In the genomic region with DNA sequence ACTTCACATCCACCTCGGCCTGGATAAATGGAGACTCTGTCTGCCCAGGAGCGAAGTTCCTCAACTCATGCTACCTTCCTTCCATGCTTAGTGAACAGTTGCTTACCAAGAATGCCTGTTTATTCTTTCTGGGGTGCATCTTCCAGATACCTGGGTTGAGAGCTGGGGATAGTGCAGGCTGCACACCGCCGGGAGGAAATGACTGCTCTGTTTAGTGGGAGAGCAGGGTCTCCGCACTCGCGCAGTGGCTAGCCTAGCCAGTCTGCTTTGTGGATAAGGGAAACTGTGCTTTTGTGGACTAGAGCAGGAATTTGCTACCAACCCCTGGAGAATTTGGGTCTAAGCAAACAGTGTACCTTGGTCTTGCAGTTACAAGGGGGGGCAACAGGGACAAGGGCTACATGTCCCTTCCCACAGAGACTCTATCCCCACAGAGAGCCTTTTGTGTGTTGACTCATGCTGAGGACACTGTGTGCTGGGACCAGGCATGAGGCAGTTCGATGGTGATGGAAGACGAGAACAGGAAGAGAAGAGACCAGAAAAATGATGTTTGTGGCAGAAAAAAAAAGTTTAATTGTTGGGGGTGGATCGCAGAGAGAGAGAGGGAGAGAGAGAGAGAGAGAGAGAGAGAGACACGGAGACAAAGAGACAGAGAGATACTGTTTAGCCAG, we compare ENCODE assay signal across 13 mouse cellular contexts. TPM values are rescaled to one million over a fixed set of nuclear protein-coding genes. Genes with fewer than 3 reads are reported as not detected.
DNase-seq lines count a peak whose midpoint lies in the region; ATAC-seq and TF ChIP-seq lines count a peak whose summit lies in the region.
"Had no signal": no experiment of that assay in that cellular context is flagged by ENCODE, and none has a peak within 500 bp of the region (broad histone marks: within the 10 kb centered on the region; RNA-seq: fewer than 3 reads in every experiment).

No protein-coding gene starts in this region.

- 61% methylated on average over 11 of the region's 11 CpGs for WGBS in heart, embryonic 13.5 days
- WGBS in intestine, embryonic 14.5 days = 64% methylated on average over 11 of the region's 11 CpGs
- 32% methylated on average over 11 of the region's 11 CpGs for WGBS in small intestine, adult 2 months

- intact Hi-C loops in left cerebral cortex, postnatal 4 days (cut with DNase I) = no loop called here

- no peaks in the 10 kb centered on the region for H3K27me3 ChIP-seq in heart, embryonic 13.5 days (replicated peaks)
- H3K27me3 ChIP-seq in intestine, embryonic 14.5 days (replicated peaks; ENCODE audit: control insufficient read depth, insufficient read depth, low read length) = no peaks in the 10 kb centered on the region
- H3K27me3 ChIP-seq in small intestine, adult 2 months (ENCODE audit: control insufficient read depth, insufficient read depth, low read length) = no peaks in the 10 kb centered on the region
- H3K27me3 ChIP-seq: embryonic facial prominence, embryonic 13.5 days had no signal

- TF ChIP-seq POLR2A in small intestine, adult 2 months (IDR thresholded peaks at IDR 0.05; ENCODE audit: low read depth, low read length) = no peak

- no peak for DNase-seq in heart, adult 18-20 months
- DNase-seq in 416B (ENCODE audit: low read depth) = peak; percentile 62
- no peak for DNase-seq in intestine, embryonic 14.5 days (ENCODE audit: low spot score)
- DNase-seq in frontal cortex, postnatal 10 days (ENCODE audit: low spot score in 2 of 2) = no peak
- no peak for DNase-seq in left cerebral cortex, postnatal 4 days
- DNase-seq: cerebellum, adult 18-20 months; kidney, adult 9 months had no signal

- ATAC-seq in heart, embryonic 13.5 days (ENCODE audit: extremely low read depth, insufficient number of reproducible peaks, low FRiP score, low TSS enrichment) = no peak
- no peak for ATAC-seq in intestine, embryonic 14.5 days (replicated peaks; ENCODE audit: low FRiP score, low TSS enrichment, low read depth)
- no peak for ATAC-seq in erythroid progenitor cell, adult 5-6 weeks (replicated peaks; ENCODE audit: low FRiP score, poor library complexity, severe bottlenecking)
- ATAC-seq: midbrain, embryonic 16.5 days had no signal

- peaks cover 36% of the 10 kb centered on the region for H3K4me1 ChIP-seq in heart, embryonic 13.5 days
- peaks cover 11% of the 10 kb centered on the region for H3K4me1 ChIP-seq in intestine, embryonic 14.5 days (replicated peaks; ENCODE audit: control insufficient read depth, insufficient read depth, low read length)
- peaks cover 11% of the 10 kb centered on the region; the same call in 1 of the 2 replicates for H3K4me1 ChIP-seq in small intestine, adult 2 months (ENCODE audit: control insufficient read depth, insufficient read depth, insufficient read length, low read length)

- H3K4me3 ChIP-seq in heart, embryonic 13.5 days = no peak overlapping the region
- H3K4me3 ChIP-seq in intestine, embryonic 14.5 days (ENCODE audit: low read depth, low read length) = no peak overlapping the region
- H3K4me3 ChIP-seq in small intestine, adult 2 months (ENCODE audit: low read depth, low read length) = peak overlapping the region; percentile 67
- H3K4me3 ChIP-seq: embryonic facial prominence, embryonic 13.5 days had no signal

- no peak for TF ChIP-seq CTCF in small intestine, adult 2 months (IDR thresholded peaks at IDR 0.05; ENCODE audit: extremely low read depth, insufficient read length, insufficient replicate concordance, low read depth, low read length)

- H3K9ac ChIP-seq in heart, embryonic 13.5 days = no peak overlapping the region
- no peak overlapping the region for H3K9ac ChIP-seq in intestine, embryonic 14.5 days (ENCODE audit: low read length)
- H3K9ac ChIP-seq: embryonic facial prominence, embryonic 13.5 days had no signal

- 0 out of 2 replicates have a peak overlapping the region, but pooled peaks have one; percentile 41 for H3K27ac ChIP-seq in heart, embryonic 13.5 days (replicated peaks)
- no peak overlapping the region for H3K27ac ChIP-seq in intestine, embryonic 14.5 days (ENCODE audit: low read depth)
- H3K27ac ChIP-seq in small intestine, adult 2 months (ENCODE audit: insufficient read depth, low read depth, low read length) = peak overlapping the region; percentile 96
- H3K27ac ChIP-seq: embryonic facial prominence, embryonic 13.5 days had no signal

- H3K9me3 ChIP-seq in heart, embryonic 13.5 days = no peaks in the 10 kb centered on the region
- no peaks in the 10 kb centered on the region for H3K9me3 ChIP-seq in intestine, embryonic 14.5 days (ENCODE audit: control insufficient read depth, low read length)
- H3K9me3 ChIP-seq: embryonic facial prominence, embryonic 13.5 days had no signal

- no peak overlapping the region for H3K4me2 ChIP-seq in heart, embryonic 13.5 days
- H3K4me2 ChIP-seq in intestine, embryonic 14.5 days (ENCODE audit: low read length) = 0 out of 2 replicates have a peak overlapping the region, but pooled peaks have one; percentile 13
- H3K4me2 ChIP-seq: embryonic facial prominence, embryonic 13.5 days had no signal

- no peaks in the 10 kb centered on the region for H3K36me3 ChIP-seq in heart, embryonic 13.5 days
- H3K36me3 ChIP-seq in intestine, embryonic 14.5 days (ENCODE audit: control insufficient read depth, insufficient read depth, low read length) = no peaks in the 10 kb centered on the region
- peaks cover 12% of the 10 kb centered on the region for H3K36me3 ChIP-seq in small intestine, adult 2 months (ENCODE audit: control insufficient read depth, insufficient read depth, low read length)
- H3K36me3 ChIP-seq: embryonic facial prominence, embryonic 13.5 days had no signal

RNA-seq across cellular contexts. Expression of a gene that starts 1.9 kb away (rescaled TPM):
- polyA plus RNA-seq in heart, embryonic 13.5 days (2015; fragmentation: Nextera tagmentation; extraction: Ambion mirVana) = 2.4 and 3.8 TPM in 2 replicates
- 1 to 10 TPM in 1 of 2 experiments, under 1 TPM in 1; 0.65 to 2.5 TPM for total RNA-seq in heart, adult 18-20 months (2021)
- polyA plus RNA-seq in intestine, embryonic 14.5 days (2014; fragmentation: Nextera tagmentation; extraction: Ambion mirVana) = 13.8 and 15.5 TPM in 2 replicates
- polyA plus RNA-seq in small intestine, adult 2 months (2012; rRNA removed) = 12.4 and 19.1 TPM in 2 replicates
- 19.3 and 31.0 TPM in 2 replicates for total RNA-seq in erythroid progenitor cell, adult 5-6 weeks (2015; ENCODE audit: low replicate concordance)
- total RNA-seq in erythroid progenitor cell, adult 5-6 weeks (2017; ENCODE audit: low replicate concordance) = 14.5 and 33.0 TPM in 2 replicates
- total RNA-seq in left cerebral cortex, postnatal 4 days (2021) = 1 to 10 TPM; 1.1 to 1.5 TPM
- total RNA-seq: left cerebral cortex, postnatal 25 days had no signal

Comparison
In these comparisons a context has a peak if more than half of its experiments do, and no peak if none do; other contexts are left out.
1. RNA of a gene that starts 1.9 kb away (total RNA-seq): 14.5 to 33.0 TPM in erythroid progenitor cell, adult 5-6 weeks; 0.65 to 2.5 TPM in heart, adult 18-20 months and 1.1 to 1.5 TPM in left cerebral cortex, postnatal 4 days; every median in the first group is over 4 times any median in the second.